Mouse (Mus musculus): ENCODE data around the gene Bcl2. TPM values are rescaled to one million over a fixed set of nuclear protein-coding genes. Genes with fewer than 3 reads are reported as not detected.

Bcl2 gene
- polyA plus RNA-seq (2015; fragmentation: Nextera tagmentation; extraction: Ambion mirVana) = 7.1 and 9.0 TPM in 2 replicates

GRCm38 (mm10) chr1:106713621-106714529 is at the start of gene Bcl2:
Gene Bcl2 (minus strand): TSS chr1:106714274.

DNA sequence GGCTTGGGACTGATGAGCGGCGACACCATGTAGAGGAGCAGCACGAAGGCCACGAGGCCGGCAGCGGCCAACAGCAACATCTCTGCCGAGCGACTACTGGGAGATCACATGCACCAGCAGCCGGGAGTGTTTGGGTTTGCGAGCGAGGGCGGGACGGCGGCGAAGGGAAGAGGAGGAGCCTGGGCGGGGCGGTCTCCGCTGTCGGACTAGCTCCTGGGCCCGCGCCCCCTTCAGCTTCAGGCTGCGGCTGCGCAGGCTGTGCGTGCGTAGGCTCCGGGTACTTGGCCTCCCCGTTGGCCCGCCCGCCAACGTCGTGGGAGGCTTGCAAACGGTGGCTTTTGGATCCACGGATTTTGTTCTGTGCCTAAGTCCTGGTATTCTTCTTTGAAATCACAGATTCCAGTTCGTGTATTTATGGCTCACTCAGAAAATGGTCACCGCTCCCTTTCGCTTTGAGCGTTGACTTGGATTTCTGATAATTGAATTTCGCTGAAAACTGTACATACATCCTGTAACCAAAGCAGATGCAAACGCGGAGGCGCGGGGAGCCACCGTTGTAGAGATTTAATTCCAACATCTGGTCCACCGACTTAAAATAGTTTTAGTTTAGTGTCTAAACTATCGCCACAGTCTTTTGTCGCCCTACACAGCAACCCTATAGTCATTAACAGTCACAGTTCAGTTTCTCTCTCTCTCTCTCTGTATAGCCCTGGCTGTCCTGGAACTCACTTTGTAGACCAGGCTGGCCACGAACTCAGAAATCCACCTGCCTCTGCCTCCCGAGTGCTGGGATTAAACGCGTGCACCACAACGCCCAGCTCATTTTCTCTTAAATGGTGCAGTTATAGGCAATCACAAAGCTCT is 45.7 kb upstream of the Bcl2 start, which contains the start of gene Kdsr:
Gene Kdsr (minus strand): TSS at position 156 of the 864 bp plus-strand sequence.

Small RNA genes lying within 50 kb of the gene (microRNA-seq; reads per million reads assigned to microRNA genes)
- gene Mir3473f (ENCODE audit: borderline replicate concordance, insufficient number of aligned reads) = not detected

Other genes with a start within 250 kb of the Bcl2 start
- gene Kdsr, start 45.5 kb upstream of the Bcl2 start, polyA plus RNA-seq (2015; fragmentation: Nextera tagmentation; extraction: Ambion mirVana) = 15.9 and 21.0 TPM in 2 replicates
- 49.1 and 74.4 TPM in 2 replicates for gene Vps4b, start 82.5 kb upstream of the Bcl2 start, polyA plus RNA-seq (2015; fragmentation: Nextera tagmentation; extraction: Ambion mirVana)
- gene Serpinb5, start 146.9 kb upstream of the Bcl2 start, polyA plus RNA-seq (2015; fragmentation: Nextera tagmentation; extraction: Ambion mirVana) = 0.06 and 0.07 TPM in 2 replicates
- gene Serpinb12, start 220.2 kb upstream of the Bcl2 start, polyA plus RNA-seq (2015; fragmentation: Nextera tagmentation; extraction: Ambion mirVana) = 0.69 TPM in 1 of 2 replicates, not detected in the other